ENCODE assay signal across 13 mouse cellular contexts in the genomic region with DNA sequence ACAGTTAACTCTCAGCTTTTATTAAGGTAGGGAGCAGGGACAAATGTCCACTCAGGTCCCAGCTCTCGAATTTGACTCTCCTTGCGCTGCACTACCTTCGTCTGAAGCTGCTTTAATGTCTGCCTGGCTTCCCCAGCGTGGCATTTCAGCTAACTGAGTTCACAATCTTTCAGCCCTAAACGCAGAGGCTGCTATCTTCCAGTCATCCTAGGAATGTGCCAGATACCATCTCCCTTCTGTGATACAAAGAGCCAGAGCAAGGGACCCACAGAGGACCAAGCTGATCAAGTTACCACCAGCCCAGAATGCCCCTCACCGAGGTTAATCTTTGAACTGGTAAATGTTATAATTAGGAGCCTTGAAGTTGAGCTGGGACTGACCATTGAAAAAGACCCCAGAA. TPM values are rescaled to one million over a fixed set of nuclear protein-coding genes. Genes with fewer than 3 reads are reported as not detected.
DNase-seq lines count a peak whose midpoint lies in the region; ATAC-seq lines count a peak whose summit lies in the region.
"Had no signal": no experiment of that assay in that cellular context is flagged by ENCODE, and none has a peak within 500 bp of the region (broad histone marks: within the 10 kb centered on the region; RNA-seq: fewer than 3 reads in every experiment).

No protein-coding gene starts in this region.

- 20% methylated on average over 6 of the region's 6 CpGs for WGBS in heart, embryonic 15.5 days
- WGBS in midbrain, embryonic 11.5 days = 11% methylated on average over 6 of the region's 6 CpGs
- WGBS in midbrain, embryonic 16.5 days = 20% methylated on average over 6 of the region's 6 CpGs
- WGBS in forebrain, embryonic 13.5 days = 10% methylated on average over 6 of the region's 6 CpGs

- no peak for ATAC-seq in heart, embryonic 15.5 days (replicated peaks; ENCODE audit: insufficient number of reproducible peaks, insufficient read depth, low FRiP score, low read depth)
- no peak for ATAC-seq in midbrain, embryonic 11.5 days (ENCODE audit: low FRiP score)
- ATAC-seq in midbrain, embryonic 16.5 days = no peak
- no peak for ATAC-seq in forebrain, embryonic 13.5 days
- ATAC-seq: intestine, embryonic 16.5 days had no signal

- no peaks in the 10 kb centered on the region for H3K36me3 ChIP-seq in heart, embryonic 15.5 days
- H3K36me3 ChIP-seq in midbrain, embryonic 11.5 days (ENCODE audit: control insufficient read depth, insufficient read depth, low read length) = no peaks in the 10 kb centered on the region
- no peaks in the 10 kb centered on the region for H3K36me3 ChIP-seq in midbrain, embryonic 16.5 days (ENCODE audit: control insufficient read depth, insufficient read depth, low read length)
- H3K36me3 ChIP-seq in forebrain, embryonic 13.5 days (ENCODE audit: poor library complexity, severe bottlenecking) = peaks cover 17% of the 10 kb centered on the region
- H3K36me3 ChIP-seq: lung, embryonic 15.5 days had no signal

- H3K27ac ChIP-seq in heart, embryonic 15.5 days = peak overlapping the region; percentile 39
- H3K27ac ChIP-seq in midbrain, embryonic 11.5 days (ENCODE audit: low read depth, low read length) = no peak overlapping the region
- H3K27ac ChIP-seq in midbrain, embryonic 16.5 days (ENCODE audit: low read length) = no peak overlapping the region
- H3K27ac ChIP-seq in forebrain, embryonic 13.5 days = peak overlapping the region; percentile 86
- H3K27ac ChIP-seq: lung, embryonic 15.5 days had no signal

- H3K9ac ChIP-seq in heart, embryonic 15.5 days = no peak overlapping the region
- no peak overlapping the region for H3K9ac ChIP-seq in midbrain, embryonic 11.5 days (ENCODE audit: low read length)
- no peak overlapping the region for H3K9ac ChIP-seq in midbrain, embryonic 16.5 days (ENCODE audit: low read depth, low read length)
- H3K9ac ChIP-seq in forebrain, embryonic 13.5 days = 0 out of 2 replicates have a peak overlapping the region, but pooled peaks have one; percentile 31
- H3K9ac ChIP-seq: lung, embryonic 15.5 days had no signal

- H3K4me1 ChIP-seq in heart, embryonic 15.5 days (replicated peaks) = peaks cover 21% of the 10 kb centered on the region
- H3K4me1 ChIP-seq in midbrain, embryonic 11.5 days (ENCODE audit: control insufficient read depth, insufficient read depth, low read length) = peaks cover 30% of the 10 kb centered on the region
- H3K4me1 ChIP-seq in midbrain, embryonic 16.5 days (ENCODE audit: control insufficient read depth, insufficient read depth, low read length) = peaks cover 15% of the 10 kb centered on the region
- peaks cover 41% of the 10 kb centered on the region for H3K4me1 ChIP-seq in forebrain, embryonic 13.5 days

- no peak for DNase-seq in heart, postnatal 14 days
- peak; percentile 89 for DNase-seq in midbrain, embryonic 11.5 days (ENCODE audit: low spot score, missing footprints)
- peak; percentile 35 for DNase-seq in yolk sac, embryonic 10.5 days (ENCODE audit: low spot score)
- no peak for DNase-seq in left cerebral cortex, postnatal 36 days (ENCODE audit: low spot score in 2 of 2)
- DNase-seq: cerebellum, adult 2 months; liver; right cerebral cortex, postnatal 14 days had no signal

- no peaks in the 10 kb centered on the region for H3K27me3 ChIP-seq in heart, embryonic 15.5 days
- H3K27me3 ChIP-seq in midbrain, embryonic 11.5 days (ENCODE audit: control insufficient read depth, insufficient read depth, low read length) = peaks cover 8% of the 10 kb centered on the region
- peaks cover 2% of the 10 kb centered on the region; the same call in 1 of the 2 replicates for H3K27me3 ChIP-seq in midbrain, embryonic 16.5 days (ENCODE audit: control insufficient read depth, insufficient read depth, low read depth, low read length)
- 0 out of 2 replicates have a peak, but pooled peaks cover under 1% of the 10 kb centered on the region for H3K27me3 ChIP-seq in forebrain, embryonic 13.5 days
- H3K27me3 ChIP-seq: lung, embryonic 15.5 days had no signal

- H3K4me2 ChIP-seq in heart, embryonic 15.5 days = no peak overlapping the region
- H3K4me2 ChIP-seq in midbrain, embryonic 11.5 days = no peak overlapping the region
- no peak overlapping the region for H3K4me2 ChIP-seq in midbrain, embryonic 16.5 days (ENCODE audit: low read length)
- no peak overlapping the region for H3K4me2 ChIP-seq in forebrain, embryonic 13.5 days
- H3K4me2 ChIP-seq: lung, embryonic 15.5 days had no signal

- intact Hi-C loops in heart, postnatal 14 days (cut with DNase I) = no loop called here
- intact Hi-C loops in left cerebral cortex, postnatal 36 days (cut with DNase I) = no loop called here

- H3K9me3 ChIP-seq in heart, embryonic 15.5 days (replicated peaks) = no peaks in the 10 kb centered on the region
- no peaks in the 10 kb centered on the region for H3K9me3 ChIP-seq in midbrain, embryonic 11.5 days (ENCODE audit: control insufficient read depth, low read length)
- H3K9me3 ChIP-seq in midbrain, embryonic 16.5 days (replicated peaks; ENCODE audit: control insufficient read depth, low read length, poor library complexity, severe bottlenecking) = no peaks in the 10 kb centered on the region
- no peaks in the 10 kb centered on the region for H3K9me3 ChIP-seq in forebrain, embryonic 13.5 days (replicated peaks)
- H3K9me3 ChIP-seq: lung, embryonic 15.5 days had no signal

- H3K4me3 ChIP-seq in heart, embryonic 15.5 days = no peak overlapping the region
- H3K4me3 ChIP-seq in midbrain, embryonic 11.5 days (ENCODE audit: low read depth, low read length) = no peak overlapping the region
- no peak overlapping the region for H3K4me3 ChIP-seq in midbrain, embryonic 16.5 days (ENCODE audit: low read depth, low read length)
- H3K4me3 ChIP-seq in forebrain, embryonic 13.5 days = no peak overlapping the region
- H3K4me3 ChIP-seq: lung, embryonic 15.5 days had no signal

RNA-seq across cellular contexts. Expression of gene Meis2, which starts 55.2 kb away (rescaled TPM):
- 24.0 and 25.7 TPM in 2 replicates for polyA plus RNA-seq in heart, embryonic 15.5 days (2015; fragmentation: Nextera tagmentation; extraction: Ambion mirVana)
- 10 to 100 TPM; 19.9 to 21.3 TPM for total RNA-seq in heart, postnatal 14 days (2021)
- polyA plus RNA-seq in midbrain, embryonic 11.5 days (2014; fragmentation: Nextera tagmentation; extraction: Ambion mirVana) = 52.2 and 56.5 TPM in 2 replicates
- polyA plus RNA-seq in midbrain, embryonic 16.5 days (2015; fragmentation: Nextera tagmentation; extraction: Ambion mirVana) = 62.5 and 70.2 TPM in 2 replicates
- polyA plus RNA-seq in forebrain, embryonic 13.5 days (2015; fragmentation: Nextera tagmentation; extraction: Ambion mirVana) = 128 and 130 TPM in 2 replicates
- total RNA-seq in left cerebral cortex, postnatal 36 days (2021) = 100 to 1,000 TPM; 100 to 123 TPM
- total RNA-seq: neutrophil, adult 5-6 weeks had no signal

Comparison
In these comparisons a context has a peak if more than half of its experiments do, and no peak if none do; other contexts are left out.
1. H3K27ac ChIP-seq: peak in heart, embryonic 15.5 days (single experiment) and forebrain, embryonic 13.5 days (single experiment); none in midbrain, embryonic 11.5 days (single experiment) and midbrain, embryonic 16.5 days (single experiment).
2. DNase-seq: peak in midbrain, embryonic 11.5 days (single experiment) and yolk sac, embryonic 10.5 days (single experiment); none in heart, postnatal 14 days (0 of 2) and left cerebral cortex, postnatal 36 days (0 of 2).